Mouse (Mus musculus) telencephalon, adult 2 months (tissue): ENCODE measurements around the gene Vmn2r114.
"Not testable (repeated sequence)": the region's sequence is repeated elsewhere in the genome, so short reads cannot be mapped to it uniquely, and the experiment has no call there.

Experiments used
- DNase-seq: peaks from one replicate; pipeline ENCODE4 v3.0.0-alpha.2; 2011; ENCODE audit warnings: low read depth, low spot score

The Vmn2r114 gene

DNA sequence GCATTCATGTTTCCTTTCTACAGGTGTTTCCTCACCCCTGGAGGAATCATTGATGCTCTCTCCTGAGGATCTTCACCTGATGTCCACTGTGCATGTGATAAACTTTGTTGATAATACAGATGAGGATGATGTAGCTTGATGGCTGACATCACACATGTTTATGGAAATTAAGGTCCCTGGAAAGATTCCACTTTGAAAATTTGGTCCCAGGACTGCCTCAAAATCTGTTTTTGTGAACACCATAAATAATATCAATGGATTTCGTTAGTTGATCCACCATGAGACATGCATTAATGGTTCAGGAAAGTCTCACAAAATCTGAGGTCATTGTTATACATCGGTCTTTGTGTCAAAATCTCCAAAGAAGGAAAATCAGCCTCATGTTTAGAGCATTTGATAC, at the start of gene Vmn2r114:
TSS of gene Vmn2r114 (minus strand) at position 101 of the 400 bp plus-strand sequence.
- DNase-seq: not testable (repeated sequence)

DNA sequence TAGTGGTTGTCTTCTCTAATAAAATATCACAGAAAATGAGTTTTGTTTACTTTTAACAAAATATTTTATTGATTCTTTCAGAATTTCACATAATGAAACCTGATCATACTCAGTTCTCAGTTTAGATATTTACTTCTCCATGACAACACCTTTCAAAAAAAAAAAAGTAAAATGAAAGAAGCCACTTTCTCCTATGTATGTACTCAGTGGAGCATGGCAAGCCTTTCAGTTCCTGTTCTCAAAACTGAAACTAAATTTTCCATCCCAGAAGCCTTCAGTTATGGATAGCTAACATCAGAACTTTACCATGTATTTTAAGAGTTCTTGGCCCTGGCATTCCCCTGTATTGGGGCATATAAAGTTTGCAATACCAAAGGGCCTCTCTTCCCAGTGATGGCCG, 39.3 kb upstream of the Vmn2r114 start:
- no peak for DNase-seq

DNA sequence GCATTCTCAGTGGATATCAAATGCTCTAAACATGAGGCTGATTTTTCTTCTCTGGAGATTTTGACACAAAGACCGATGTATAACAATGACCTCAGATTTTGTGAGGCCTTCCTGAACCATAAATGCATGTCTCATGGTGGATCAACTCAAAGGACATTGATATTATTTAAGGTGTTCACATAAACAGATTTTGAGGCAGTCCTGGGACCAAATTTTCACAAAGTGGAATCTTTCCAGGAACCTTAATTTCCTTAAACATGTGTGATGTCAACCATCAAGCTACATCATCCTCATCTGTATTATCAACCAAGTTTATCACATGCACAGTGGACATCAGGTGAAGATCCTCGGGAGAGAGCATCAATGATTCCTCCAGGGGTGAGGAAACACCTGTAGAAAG, 31.1 kb upstream of the Vmn2r114 start, which contains the start of gene Vmn2r115:
TSS of gene Vmn2r115 (plus strand) at position 301 of the 400 bp plus-strand sequence.
- not testable (repeated sequence) for DNase-seq

DNA sequence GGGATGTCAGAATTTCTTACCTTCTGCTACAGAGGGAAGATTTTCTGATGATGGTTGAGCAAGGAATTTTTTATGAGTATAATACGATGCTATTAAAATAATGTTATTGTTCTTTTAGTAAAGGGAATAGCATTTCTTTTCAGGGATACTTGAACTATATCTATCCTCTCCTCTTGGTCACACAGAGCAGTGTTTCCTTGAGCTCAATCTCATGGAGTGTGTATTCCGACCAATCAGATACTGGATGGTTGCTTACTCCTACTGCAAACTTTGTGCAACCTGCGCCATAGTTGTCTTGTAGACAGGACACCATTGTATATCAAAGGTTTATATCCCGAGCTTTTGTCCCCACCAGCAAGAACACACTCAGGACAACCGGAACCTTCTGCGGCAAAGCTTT, 18.3 kb upstream of the Vmn2r114 start:
- DNase-seq: no peak
